Mouse (Mus musculus) limb, embryonic 10.5 days (tissue): ENCODE measurements around the gene Gal3st3. TPM values are rescaled to one million over a fixed set of nuclear protein-coding genes. Genes with fewer than 3 reads are reported as not detected.
A peak's percentile ranks its signal among the peaks of the same experiment; 100 is the strongest.

ENCODE experiments used
- DNase-seq: peaks from one replicate; pipeline ENCODE4 v3.0.0-alpha.2; 2017; ENCODE audit warnings: low spot score
- H3K27ac ChIP-seq: fragments of 300-500 bp; sonication (generic); 2 replicates; pipeline ENCODE4 v1.5.1; 2016; ENCODE audit warnings: mild to moderate bottlenecking
- H3K27me3 ChIP-seq: fragments of 300-500 bp; sonication (generic); 2 replicates; pipeline ENCODE4 v1.6.1; 2016; ENCODE audit warnings: low read depth, mild to moderate bottlenecking; ENCODE audit not compliant: poor library complexity, severe bottlenecking
- H3K36me3 ChIP-seq: fragments of 300-500 bp; sonication (generic); 2 replicates; pipeline ENCODE4 v1.6.1; 2016; ENCODE audit warnings: mild to moderate bottlenecking, moderate library complexity
- H3K4me1 ChIP-seq: fragments of 300-500 bp; sonication (generic); 2 replicates; pipeline ENCODE4 v1.6.1; 2016
- H3K4me3 ChIP-seq: fragments of 300-500 bp; sonication (generic); 2 replicates; pipeline ENCODE4 v1.5.1; 2016; ENCODE audit warnings: mild to moderate bottlenecking, moderate library complexity
- H3K9me3 ChIP-seq: fragments of 300-500 bp; sonication (generic); replicated peaks from 2 replicates; pipeline ENCODE4 v1.6.1; 2016; ENCODE audit warnings: mild to moderate bottlenecking
- WGBS: fragments of 180-500 bp; shearing (Covaris S2); methylation state at CpG from one replicate; pipeline ENCODE4 v1.1.7; 2016; 5-methylcytosine and 5-hydroxymethylcytosine counted together
- polyA plus RNA-seq: library from polyadenylated mRNA; unstranded; fragments of >200 nt; fragmentation: Nextera tagmentation; extraction: Ambion mirVana; gene quantifications from 2 replicates; pipeline ENCODE4 v1.2.1, GENCODE M21; 2016

Gal3st3 gene
- polyA plus RNA-seq, 1 experiment from 2014 or later = 8.4 TPM

DNA sequence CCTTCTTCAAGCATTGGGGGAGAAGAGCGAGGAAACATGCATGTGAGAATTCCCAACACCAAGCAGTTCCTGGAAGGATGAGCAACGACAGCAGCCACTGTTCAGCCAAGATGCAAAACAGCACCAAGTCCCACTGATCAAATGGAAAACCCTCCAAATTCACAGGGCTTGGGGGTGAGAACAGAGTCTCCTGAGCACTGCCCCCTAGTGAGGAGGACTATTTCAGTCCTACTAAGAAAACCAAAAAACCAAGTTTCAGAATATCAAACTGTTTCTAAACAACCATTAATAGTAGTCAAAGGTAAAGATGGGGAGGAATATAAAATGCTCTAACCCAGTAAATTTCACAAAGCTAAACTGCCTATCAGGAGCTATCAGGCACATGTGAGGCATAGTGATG lies 21.6 kb upstream of the Gal3st3 start:
- Histone ChIP-seq H3K27me3 (no peaks in the 10 kb centered on the region), H3K27ac (no peak overlapping the region), H3K9me3 (no peaks in the 10 kb centered on the region), H3K36me3 (peaks cover 77% of the 10 kb centered on the region), H3K4me3 (no peak overlapping the region), H3K4me1 (peaks cover 28% of the 10 kb centered on the region)
- WGBS = 93% methylated on average over 2 of the region's 2 CpGs
- DNase-seq = no peak

DNA sequence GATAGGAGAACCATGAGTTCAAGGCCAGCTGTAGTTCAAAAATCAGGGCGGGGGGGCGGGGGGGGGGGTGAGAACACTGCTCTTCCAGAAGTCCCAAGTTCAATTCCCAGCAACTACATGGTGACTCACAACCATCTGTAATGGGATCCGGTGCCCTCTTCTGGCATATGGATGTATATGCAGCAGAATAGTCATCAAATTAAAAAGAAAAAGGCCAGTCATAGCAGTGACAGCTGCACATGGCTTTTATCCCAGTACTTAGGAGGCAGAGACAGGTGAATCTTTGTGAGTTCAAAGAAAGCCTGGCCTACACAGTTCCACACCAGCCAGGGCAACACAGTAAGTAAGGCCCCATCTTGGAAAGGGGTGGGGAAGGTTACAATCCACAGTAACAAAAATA lies 21.0 kb upstream of the Gal3st3 start:
- no peak for DNase-seq
- no peaks in the 10 kb centered on the region for H3K9me3 ChIP-seq
- H3K27me3 ChIP-seq = no peaks in the 10 kb centered on the region
- H3K4me1 ChIP-seq = peaks cover 22% of the 10 kb centered on the region
- 87% methylated on average over 3 of the region's 3 CpGs for WGBS
- H3K4me3 ChIP-seq = no peak overlapping the region
- H3K36me3 ChIP-seq = peaks cover 83% of the 10 kb centered on the region
- no peak overlapping the region for H3K27ac ChIP-seq

DNA sequence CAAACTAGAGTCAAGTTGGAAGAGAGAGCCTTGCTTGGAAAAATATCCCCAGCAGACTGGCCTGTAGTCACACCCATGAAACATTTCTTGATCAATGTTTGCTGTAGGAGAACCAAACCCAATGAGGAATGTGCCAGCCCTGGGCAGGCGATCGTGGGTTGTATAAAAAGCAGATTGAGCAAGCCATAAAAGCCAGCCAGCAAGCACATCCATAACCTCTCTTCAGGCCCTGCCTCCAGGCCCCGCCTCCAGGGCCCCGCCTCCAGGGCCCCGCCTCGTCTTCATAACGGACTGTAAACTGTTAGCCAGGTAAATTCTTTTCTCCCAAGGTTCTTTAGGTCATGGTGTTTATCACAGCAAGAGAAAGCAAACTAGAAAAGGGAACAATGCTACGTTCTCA lies 19.8 kb upstream of the Gal3st3 start:
- H3K9me3 ChIP-seq = no peaks in the 10 kb centered on the region
- WGBS = 83% methylated on average over 8 of the region's 8 CpGs

DNA sequence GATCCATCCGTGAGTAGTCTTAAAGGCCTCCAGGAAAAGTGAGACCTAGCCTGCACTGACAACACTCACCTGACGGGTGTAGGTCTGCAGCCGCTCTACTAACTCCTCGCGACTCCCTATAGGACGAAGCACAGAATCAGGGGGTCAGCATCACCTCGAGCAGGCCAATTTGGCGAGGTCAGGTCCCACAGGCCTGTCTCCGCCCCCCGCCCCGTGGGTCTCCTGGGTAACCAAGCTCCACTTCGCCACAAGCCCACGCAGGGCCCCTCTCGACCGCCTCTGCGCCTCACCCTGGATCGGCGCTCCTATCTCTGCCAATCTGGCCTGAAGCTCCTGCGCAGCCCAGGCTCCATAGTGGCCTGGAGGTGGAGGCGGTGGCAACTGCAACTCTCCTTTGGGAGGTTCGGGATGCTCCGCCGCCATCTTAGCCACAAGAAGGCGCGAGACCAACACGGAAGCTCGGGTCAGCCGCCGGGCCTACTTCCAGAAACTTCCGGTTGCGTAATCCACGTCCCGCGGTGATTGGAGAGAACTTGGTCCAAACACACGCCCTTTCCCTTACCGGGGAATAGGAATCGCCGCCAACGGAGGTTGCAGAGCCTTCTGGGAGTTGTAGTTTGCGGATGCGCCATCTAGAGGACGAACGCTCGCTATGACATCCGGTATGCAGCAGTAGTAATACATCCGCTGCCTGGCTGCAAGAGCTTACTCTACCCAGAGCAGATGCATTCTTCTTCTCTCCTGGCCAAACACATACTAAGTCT lies 3.0 kb upstream of the Gal3st3 start, which contains the start of gene Sf3b2:
Sf3b2 (minus strand) TSS at position 484 of the 764 bp plus-strand sequence.
- peak within 1 kb of the TSS; percentile 95 for H3K27ac ChIP-seq
- H3K36me3 ChIP-seq = peaks cover 40% of the 10 kb centered on the region
- H3K27me3 ChIP-seq = peaks cover 12% of the 10 kb centered on the region; the same call in 1 of the 2 replicates
- H3K9me3 ChIP-seq = no peaks in the 10 kb centered on the region
- peak within 1 kb of the TSS; percentile 92 for H3K4me3 ChIP-seq
- H3K4me1 ChIP-seq = peaks cover 35% of the 10 kb centered on the region
- peak; percentile 96 for DNase-seq
- WGBS = under 1% methylated on average over 46 of the region's 46 CpGs

More for the DNA sequence above, 19.8 kb upstream of the Gal3st3 start:
- Histone ChIP-seq H3K27me3 (no peaks in the 10 kb centered on the region), H3K36me3 (peaks cover 96% of the 10 kb centered on the region), H3K4me1 (peaks cover 15% of the 10 kb centered on the region), H3K27ac (no peak overlapping the region), H3K4me3 (no peak overlapping the region)
- DNase-seq = no peak

DNA sequence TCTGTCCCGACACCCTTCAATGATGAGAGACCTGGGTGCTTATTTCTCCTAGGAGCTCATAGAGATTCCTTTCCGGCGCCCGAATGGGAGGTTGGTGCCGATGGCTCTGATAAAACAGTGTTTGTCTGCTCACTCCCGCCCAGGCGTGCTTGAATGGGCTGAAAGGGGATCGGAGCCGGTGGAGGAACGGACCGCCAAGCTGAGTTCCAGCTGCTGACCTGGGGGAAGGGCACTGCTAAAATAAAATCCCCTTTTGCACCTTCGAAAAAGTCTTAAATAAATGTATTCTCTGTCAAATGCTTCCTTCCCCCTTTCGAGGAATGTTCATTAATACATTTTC lies 2.4 kb upstream of the Gal3st3 start:
- H3K27me3 ChIP-seq = peaks cover 12% of the 10 kb centered on the region; the same call in 1 of the 2 replicates
- DNase-seq = no peak
- peaks cover 35% of the 10 kb centered on the region for H3K36me3 ChIP-seq
- H3K4me1 ChIP-seq = peaks cover 35% of the 10 kb centered on the region
- WGBS = 7% methylated on average over 13 of the region's 13 CpGs
- H3K4me3 ChIP-seq = peak overlapping the region; percentile 92
- H3K9me3 ChIP-seq = no peaks in the 10 kb centered on the region
- H3K27ac ChIP-seq = peak overlapping the region; percentile 95

DNA sequence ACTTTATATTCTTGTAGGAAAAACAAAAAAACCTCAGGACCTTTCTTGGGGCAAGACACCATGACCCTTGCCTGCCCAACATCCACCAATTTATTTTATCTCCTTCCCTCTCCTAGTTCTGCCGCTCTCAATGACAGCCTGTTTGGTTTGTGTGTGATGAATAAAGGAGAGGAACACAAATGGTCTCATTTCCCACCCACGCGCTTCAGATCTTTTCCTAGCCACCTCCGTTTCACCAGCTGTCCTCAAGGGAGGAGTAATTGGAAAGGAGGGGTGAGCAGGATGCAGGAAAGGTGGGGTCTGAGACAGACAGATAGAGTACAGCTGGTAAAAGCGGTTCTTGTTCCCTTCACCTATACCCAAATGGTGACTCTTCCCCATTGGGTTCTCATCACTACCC lies 1.5 kb upstream of the Gal3st3 start:
- no peak overlapping the region for H3K27ac ChIP-seq

DNA sequence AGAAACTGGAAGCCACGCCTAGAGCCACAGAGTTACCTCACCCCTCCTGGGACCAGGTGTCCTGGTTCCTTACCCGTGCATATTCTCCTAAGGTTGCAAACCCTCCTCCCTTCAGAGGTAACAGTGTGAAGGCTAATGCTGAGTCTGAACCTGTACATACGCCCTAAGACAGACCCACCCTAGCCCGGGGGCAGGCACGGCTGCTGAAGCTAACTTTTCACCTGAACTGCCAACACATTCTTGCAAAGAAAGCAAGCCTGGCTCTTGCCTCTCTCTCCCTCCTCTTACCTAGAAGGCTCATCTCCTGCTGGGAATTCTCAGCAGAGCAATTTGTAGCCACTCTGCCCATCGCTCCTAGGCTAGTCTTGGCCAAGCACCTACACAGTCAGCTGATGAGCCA lies 2.5 kb downstream of the Gal3st3 start:
- Histone ChIP-seq H3K4me1 (peaks cover 24% of the 10 kb centered on the region), H3K27me3 (peaks cover 12% of the 10 kb centered on the region; the same call in 1 of the 2 replicates), H3K36me3 (0 out of 2 replicates have a peak, but pooled peaks cover 3% of the 10 kb centered on the region), H3K9me3 (no peaks in the 10 kb centered on the region), H3K4me3 (no peak overlapping the region), H3K27ac (no peak overlapping the region)
- no peak for DNase-seq
- 74% methylated on average over 6 of the region's 6 CpGs for WGBS

More for the DNA sequence above, 1.5 kb upstream of the Gal3st3 start:
- Histone ChIP-seq H3K4me3 (0 out of 2 replicates have a peak overlapping the region, but pooled peaks have one; percentile 92), H3K36me3 (peaks cover 25% of the 10 kb centered on the region), H3K27me3 (peaks cover 12% of the 10 kb centered on the region; the same call in 1 of the 2 replicates), H3K9me3 (no peaks in the 10 kb centered on the region), H3K4me1 (peaks cover 35% of the 10 kb centered on the region)
- 49% methylated on average over 5 of the region's 5 CpGs for WGBS
- DNase-seq = no peak

DNA sequence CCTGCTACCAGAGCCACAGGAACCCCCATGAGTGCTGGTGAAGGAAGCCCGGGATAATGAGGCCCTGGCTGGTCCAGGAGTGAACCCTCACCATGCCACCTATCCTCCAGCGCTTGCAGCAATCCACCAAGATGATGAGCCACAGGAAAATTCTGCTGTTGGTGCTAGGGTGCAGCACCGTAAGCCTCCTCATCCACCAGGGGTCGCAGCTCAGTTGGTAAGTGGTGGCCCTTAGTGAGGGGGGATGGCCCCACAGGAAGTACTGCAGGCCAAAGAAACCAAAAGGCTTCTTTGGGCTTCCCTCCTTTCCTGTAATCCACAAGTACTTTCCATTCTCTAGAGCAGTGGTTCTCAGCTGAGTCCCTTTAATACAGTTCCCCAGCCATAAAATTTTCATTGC lies 4.3 kb downstream of the Gal3st3 start:
- peaks cover 8% of the 10 kb centered on the region; the same call in 1 of the 2 replicates for H3K9me3 ChIP-seq
- WGBS = 24% methylated on average over 4 of the region's 4 CpGs
- peaks cover 20% of the 10 kb centered on the region for H3K4me1 ChIP-seq
- no peak overlapping the region for H3K27ac ChIP-seq
- H3K36me3 ChIP-seq = peaks cover 18% of the 10 kb centered on the region
- peak; percentile 62 for DNase-seq
- peaks cover 24% of the 10 kb centered on the region for H3K27me3 ChIP-seq
- H3K4me3 ChIP-seq = no peak overlapping the region

DNA sequence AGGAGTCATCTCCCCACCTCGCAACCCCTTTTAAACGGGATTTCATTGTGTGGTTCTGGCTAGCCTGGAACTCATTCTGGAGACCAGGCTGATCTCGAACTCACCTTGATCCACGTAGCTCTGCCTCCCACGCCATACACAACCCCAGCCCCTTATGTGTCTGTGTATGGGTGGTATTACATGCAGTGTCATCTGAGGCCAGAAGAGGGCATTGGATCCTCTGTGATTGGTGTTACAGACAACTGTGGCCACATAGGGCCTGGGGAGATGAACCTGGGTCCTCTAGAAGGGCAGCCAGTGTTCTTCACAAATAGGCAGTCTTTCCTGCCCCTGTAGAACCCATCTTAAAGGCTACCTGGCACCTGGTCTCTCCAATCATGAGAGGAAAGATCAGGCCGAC lies 8.1 kb downstream of the Gal3st3 start:
- H3K36me3 ChIP-seq = peaks cover 24% of the 10 kb centered on the region
- DNase-seq = no peak
- no peak overlapping the region for H3K4me3 ChIP-seq
- H3K27ac ChIP-seq = no peak overlapping the region
- peaks cover 24% of the 10 kb centered on the region for H3K27me3 ChIP-seq
- H3K4me1 ChIP-seq = peaks cover 8% of the 10 kb centered on the region
- peaks cover 8% of the 10 kb centered on the region; the same call in 1 of the 2 replicates for H3K9me3 ChIP-seq
- WGBS = 85% methylated on average over 6 of the region's 6 CpGs

DNA sequence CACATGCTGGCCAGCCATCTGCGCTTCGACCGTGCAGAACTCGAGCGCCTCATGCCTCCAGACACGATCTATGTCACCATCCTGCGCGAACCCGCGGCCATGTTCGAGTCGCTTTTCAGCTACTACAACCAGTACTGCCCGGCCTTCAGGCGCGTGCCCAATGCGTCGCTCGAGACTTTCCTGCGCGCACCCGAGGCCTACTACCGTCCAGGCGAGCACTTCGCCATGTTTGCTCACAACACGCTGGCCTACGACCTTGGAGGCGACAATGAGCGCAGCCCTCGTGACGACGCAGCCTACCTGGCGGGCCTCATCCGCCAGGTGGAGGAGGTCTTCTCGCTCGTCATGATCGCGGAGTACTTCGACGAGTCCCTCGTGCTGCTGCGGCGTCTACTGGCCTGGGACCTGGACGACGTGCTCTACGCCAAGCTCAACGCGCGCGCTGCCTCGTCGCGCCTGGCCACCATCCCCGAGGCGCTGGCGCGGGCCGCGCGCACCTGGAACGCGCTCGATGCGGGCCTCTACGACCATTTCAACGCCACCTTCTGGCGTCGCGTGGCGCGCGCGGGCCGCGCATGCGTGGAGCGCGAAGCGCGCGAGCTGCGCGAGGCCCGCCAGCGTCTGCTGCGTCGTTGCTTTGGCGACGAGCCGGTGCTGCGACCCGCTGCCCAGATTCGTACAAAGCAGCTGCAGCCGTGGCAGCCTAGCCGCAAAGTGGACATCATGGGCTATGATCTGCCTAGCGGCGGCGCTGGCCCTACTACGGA lies 9.0 kb downstream of the Gal3st3 start:
- H3K27me3 ChIP-seq = peaks cover 24% of the 10 kb centered on the region
- peaks cover 8% of the 10 kb centered on the region for H3K4me1 ChIP-seq
- peak overlapping the region; percentile 45 for H3K4me3 ChIP-seq
- H3K27ac ChIP-seq = peak overlapping the region; percentile 39
- DNase-seq = peak; percentile 53
- H3K36me3 ChIP-seq = peaks cover 24% of the 10 kb centered on the region
- H3K9me3 ChIP-seq = peaks cover 8% of the 10 kb centered on the region; the same call in 1 of the 2 replicates
- 35% methylated on average over 98 of the region's 98 CpGs for WGBS

DNA sequence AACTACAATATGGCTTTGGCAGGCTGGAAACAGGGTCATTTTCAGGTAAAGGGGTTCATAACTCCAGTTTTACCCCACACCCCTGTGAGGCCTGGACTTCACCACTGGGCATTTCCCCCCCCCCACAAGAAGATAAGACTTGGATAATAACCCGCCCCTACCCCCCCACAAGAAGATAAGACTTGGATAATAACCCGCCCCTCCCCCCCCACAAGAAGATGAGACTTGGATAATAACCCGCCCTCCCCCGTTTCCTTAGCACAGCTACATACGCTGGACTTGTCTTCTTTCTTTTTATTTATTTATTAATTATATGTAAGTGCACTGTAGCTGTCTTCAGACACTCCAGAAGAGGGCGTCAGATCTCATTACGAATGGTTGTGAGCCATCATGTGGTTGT lies 10.9 kb downstream of the Gal3st3 start:
- H3K36me3 ChIP-seq = peaks cover 22% of the 10 kb centered on the region
- no peak overlapping the region for H3K4me3 ChIP-seq
- peaks cover 24% of the 10 kb centered on the region for H3K27me3 ChIP-seq
- DNase-seq = no peak
- peaks cover 8% of the 10 kb centered on the region for H3K4me1 ChIP-seq
- no peak overlapping the region for H3K27ac ChIP-seq
- H3K9me3 ChIP-seq = peaks cover 8% of the 10 kb centered on the region; the same call in 1 of the 2 replicates
- 79% methylated on average over 7 of the region's 7 CpGs for WGBS

DNA sequence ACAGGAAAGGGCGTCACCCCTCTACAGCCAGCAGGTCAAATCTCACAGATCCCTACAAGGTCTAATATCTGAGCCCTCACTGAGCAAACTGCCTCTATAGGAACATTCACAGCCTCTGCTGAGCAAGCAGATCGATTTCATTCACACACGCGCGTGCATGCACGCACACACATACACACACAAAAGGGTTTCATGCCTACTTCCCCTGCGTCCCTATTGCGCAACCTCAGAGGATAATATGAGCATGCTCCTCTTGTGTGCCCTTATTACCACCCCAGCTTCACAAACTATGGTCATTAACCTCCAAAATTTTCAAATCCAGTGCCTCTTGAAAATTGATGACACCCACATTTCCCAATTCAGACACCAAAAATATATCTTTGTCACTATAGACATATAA lies 15.1 kb downstream of the Gal3st3 start:
- peaks cover 1% of the 10 kb centered on the region for H3K27me3 ChIP-seq
- 94% methylated on average over 8 of the region's 8 CpGs for WGBS
- no peak overlapping the region for H3K27ac ChIP-seq
- no peak overlapping the region for H3K4me3 ChIP-seq
- no peaks in the 10 kb centered on the region for H3K4me1 ChIP-seq
- H3K9me3 ChIP-seq = no peaks in the 10 kb centered on the region
- H3K36me3 ChIP-seq = no peaks in the 10 kb centered on the region
- no peak for DNase-seq

DNA sequence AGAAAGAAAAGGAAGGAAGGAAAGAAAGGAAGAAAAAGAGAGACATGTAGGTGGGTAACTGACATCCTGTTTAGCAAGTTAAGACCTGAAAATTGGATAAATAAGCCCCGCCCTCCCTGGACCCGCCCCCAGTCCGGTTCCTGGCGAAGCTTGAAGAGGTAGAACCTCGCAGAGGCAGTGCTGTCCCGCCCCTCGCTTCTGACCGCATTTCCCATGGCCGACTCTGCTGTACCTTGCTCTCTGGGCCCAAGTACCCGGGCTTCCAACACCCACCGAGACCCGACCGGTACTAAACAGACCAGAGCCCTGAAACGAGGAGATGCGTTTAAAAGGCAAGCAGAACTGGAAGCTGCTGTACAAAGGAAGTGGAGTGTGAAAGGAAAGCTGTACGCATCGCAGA lies 25.7 kb downstream of the Gal3st3 start:
- Histone ChIP-seq H3K4me3 (no peak overlapping the region), H3K27me3 (no peaks in the 10 kb centered on the region), H3K9me3 (no peaks in the 10 kb centered on the region), H3K4me1 (no peaks in the 10 kb centered on the region), H3K27ac (no peak overlapping the region), H3K36me3 (no peaks in the 10 kb centered on the region)
- no peak for DNase-seq
- WGBS = 71% methylated on average over 17 of the region's 17 CpGs
